In genomic region chr11:120820546-120820945, GRCm38 (mm10) we compare ENCODE assay signal across 11 mouse cellular contexts. TPM values are rescaled to one million over a fixed set of nuclear protein-coding genes. Genes with fewer than 3 reads are reported as not detected.
DNase-seq lines count a peak whose midpoint lies in the region; ATAC-seq and TF ChIP-seq lines count a peak whose summit lies in the region.
"Had no signal": no experiment of that assay in that cellular context is flagged by ENCODE, and none has a peak within 500 bp of the region (broad histone marks: within the 10 kb centered on the region; RNA-seq: fewer than 3 reads in every experiment).

No protein-coding gene starts in this region.

- no peak for TF ChIP-seq CTCF in left cerebral cortex, adult 2 months (IDR thresholded peaks at IDR 0.05)

- peaks cover 74% of the 10 kb centered on the region for H3K36me3 ChIP-seq in hindbrain, embryonic 10.5 days
- H3K36me3 ChIP-seq in hindbrain, embryonic 11.5 days (ENCODE audit: control insufficient read depth, insufficient read depth, low read length), result peaks cover 34% of the 10 kb centered on the region
- H3K36me3 ChIP-seq in embryonic facial prominence, embryonic 13.5 days, result peaks cover 70% of the 10 kb centered on the region
- H3K36me3 ChIP-seq in midbrain, embryonic 12.5 days, result peaks cover 69% of the 10 kb centered on the region

- intact Hi-C loops in left cerebral cortex, adult 2 months (cut with DNase I), result no loop called here

- H3K27ac ChIP-seq in hindbrain, embryonic 10.5 days, result no peak overlapping the region
- H3K27ac ChIP-seq in hindbrain, embryonic 11.5 days (ENCODE audit: low read depth, low read length), result no peak overlapping the region
- H3K27ac ChIP-seq in embryonic facial prominence, embryonic 13.5 days, result no peak overlapping the region
- no peak overlapping the region for H3K27ac ChIP-seq in midbrain, embryonic 12.5 days (replicated peaks)
- no peak overlapping the region for H3K27ac ChIP-seq in left cerebral cortex, adult 2 months
- H3K27ac ChIP-seq: liver, embryonic 14.5 days had no signal

- H3K9ac ChIP-seq in hindbrain, embryonic 11.5 days (ENCODE audit: low read depth, low read length), result no peak overlapping the region
- 0 out of 2 replicates have a peak overlapping the region, but pooled peaks have one; percentile 32 for H3K9ac ChIP-seq in embryonic facial prominence, embryonic 13.5 days
- no peak overlapping the region for H3K9ac ChIP-seq in midbrain, embryonic 12.5 days (replicated peaks)
- H3K9ac ChIP-seq: liver, embryonic 14.5 days had no signal

- H3K4me2 ChIP-seq in hindbrain, embryonic 11.5 days (replicated peaks; ENCODE audit: low read depth, low read length), result no peak overlapping the region
- peak overlapping the region; percentile 86; the same call in 1 of the 2 replicates for H3K4me2 ChIP-seq in embryonic facial prominence, embryonic 13.5 days
- peak overlapping the region; percentile 86; the same call in 1 of the 2 replicates for H3K4me2 ChIP-seq in midbrain, embryonic 12.5 days (replicated peaks)

- peak; percentile 7 for DNase-seq in CD4-positive, CD25-positive, alpha-beta regulatory T cell, adult 2 months (ENCODE audit: low read depth, low spot score)
- no peak for DNase-seq in hindbrain, embryonic 10.5 days (ENCODE audit: low spot score)
- no peak for DNase-seq in hindbrain, embryonic 11.5 days (ENCODE audit: low spot score)
- no peak for DNase-seq in left cerebral cortex, adult 2 months (ENCODE audit: extremely low spot score in 1 of 2, low spot score in 2 of 2)
- no peak for DNase-seq in thymus, adult 18-20 months
- DNase-seq: adrenal gland, postnatal 36 days; kidney, adult 18-20 months had no signal

- no peak for ATAC-seq in CD4-positive, CD25-positive, alpha-beta regulatory T cell, adult 4 months
- ATAC-seq in hindbrain, embryonic 11.5 days (ENCODE audit: low FRiP score), result no peak
- no peak for ATAC-seq in embryonic facial prominence, embryonic 13.5 days (ENCODE audit: insufficient number of reproducible peaks, insufficient read depth, low FRiP score, low TSS enrichment, low read depth)
- no peak for ATAC-seq in midbrain, embryonic 12.5 days (ENCODE audit: low FRiP score, low read depth)

- WGBS in hindbrain, embryonic 10.5 days, result 95% methylated on average over 14 of the region's 14 CpGs
- 94% methylated on average over 14 of the region's 14 CpGs for WGBS in hindbrain, embryonic 11.5 days
- 93% methylated on average over 14 of the region's 14 CpGs for WGBS in embryonic facial prominence, embryonic 13.5 days
- WGBS in midbrain, embryonic 12.5 days, result 96% methylated on average over 14 of the region's 14 CpGs

- peaks cover 49% of the 10 kb centered on the region for H3K4me1 ChIP-seq in hindbrain, embryonic 10.5 days (replicated peaks)
- peaks cover 28% of the 10 kb centered on the region for H3K4me1 ChIP-seq in hindbrain, embryonic 11.5 days (replicated peaks; ENCODE audit: control insufficient read depth, insufficient read depth, low read length)
- peaks cover 36% of the 10 kb centered on the region for H3K4me1 ChIP-seq in embryonic facial prominence, embryonic 13.5 days
- peaks cover 34% of the 10 kb centered on the region for H3K4me1 ChIP-seq in midbrain, embryonic 12.5 days

- H3K9me3 ChIP-seq in hindbrain, embryonic 10.5 days, result no peaks in the 10 kb centered on the region
- H3K9me3 ChIP-seq in hindbrain, embryonic 11.5 days (ENCODE audit: control insufficient read depth, low read length), result no peaks in the 10 kb centered on the region
- no peaks in the 10 kb centered on the region for H3K9me3 ChIP-seq in embryonic facial prominence, embryonic 13.5 days
- H3K9me3 ChIP-seq in midbrain, embryonic 12.5 days, result no peaks in the 10 kb centered on the region

- peak overlapping the region; percentile 92 for H3K4me3 ChIP-seq in hindbrain, embryonic 10.5 days
- no peak overlapping the region for H3K4me3 ChIP-seq in hindbrain, embryonic 11.5 days (ENCODE audit: low read depth, low read length)
- no peak overlapping the region for H3K4me3 ChIP-seq in embryonic facial prominence, embryonic 13.5 days
- H3K4me3 ChIP-seq in midbrain, embryonic 12.5 days, result no peak overlapping the region
- H3K4me3 ChIP-seq in left cerebral cortex, adult 2 months, result no peak overlapping the region

- H3K27me3 ChIP-seq in hindbrain, embryonic 10.5 days (ENCODE audit: insufficient read depth, poor library complexity, severe bottlenecking), result no peaks in the 10 kb centered on the region
- no peaks in the 10 kb centered on the region for H3K27me3 ChIP-seq in hindbrain, embryonic 11.5 days (ENCODE audit: control insufficient read depth, insufficient read depth, low read length)
- no peaks in the 10 kb centered on the region for H3K27me3 ChIP-seq in embryonic facial prominence, embryonic 13.5 days
- no peaks in the 10 kb centered on the region for H3K27me3 ChIP-seq in midbrain, embryonic 12.5 days

RNA-seq across cellular contexts. Expression of gene Fasn, which starts 3.8 kb away (rescaled TPM):
- polyA plus RNA-seq in CD4-positive, CD25-positive, alpha-beta regulatory T cell, adult 4 months (2017; shearing (Covaris generic)), result 10 to 100 TPM; 24.1 to 34.8 TPM
- polyA plus RNA-seq in hindbrain, embryonic 10.5 days (2016; fragmentation: Nextera tagmentation; extraction: Ambion mirVana), result 131 TPM in 2 replicates
- 76.0 and 94.1 TPM in 2 replicates for polyA plus RNA-seq in hindbrain, embryonic 11.5 days (2014; fragmentation: Nextera tagmentation; extraction: Ambion mirVana)
- 49.3 and 52.2 TPM in 2 replicates for polyA plus RNA-seq in embryonic facial prominence, embryonic 13.5 days (2015; fragmentation: Nextera tagmentation; extraction: Ambion mirVana)
- 139 and 140 TPM in 2 replicates for polyA plus RNA-seq in midbrain, embryonic 12.5 days (2016; fragmentation: Nextera tagmentation; extraction: Ambion mirVana)
- 100 to 1,000 TPM; 177 to 197 TPM for total RNA-seq in left cerebral cortex, adult 2 months (2021)

RNA-seq across cellular contexts. Expression of gene Dus1l, which starts 24.3 kb away (rescaled TPM):
- polyA plus RNA-seq in CD4-positive, CD25-positive, alpha-beta regulatory T cell, adult 4 months (2017; shearing (Covaris generic)), result 10 to 100 TPM; 31.4 to 35.3 TPM
- polyA plus RNA-seq in hindbrain, embryonic 10.5 days (2016; fragmentation: Nextera tagmentation; extraction: Ambion mirVana), result 95.4 and 97.1 TPM in 2 replicates
- polyA plus RNA-seq in hindbrain, embryonic 11.5 days (2014; fragmentation: Nextera tagmentation; extraction: Ambion mirVana), result 70.9 and 71.3 TPM in 2 replicates
- 53.7 and 61.0 TPM in 2 replicates for polyA plus RNA-seq in embryonic facial prominence, embryonic 13.5 days (2015; fragmentation: Nextera tagmentation; extraction: Ambion mirVana)
- polyA plus RNA-seq in midbrain, embryonic 12.5 days (2016; fragmentation: Nextera tagmentation; extraction: Ambion mirVana), result 64.2 and 67.6 TPM in 2 replicates
- total RNA-seq in left cerebral cortex, adult 2 months (2021), result 10 to 100 TPM; 45.8 to 47.6 TPM

RNA-seq across cellular contexts. Expression of gene Gps1, which starts 36.5 kb away (rescaled TPM):
- polyA plus RNA-seq in CD4-positive, CD25-positive, alpha-beta regulatory T cell, adult 4 months (2017; shearing (Covaris generic)), result 100 to 1,000 TPM; 126 to 160 TPM
- 276 and 285 TPM in 2 replicates for polyA plus RNA-seq in hindbrain, embryonic 10.5 days (2016; fragmentation: Nextera tagmentation; extraction: Ambion mirVana)
- polyA plus RNA-seq in hindbrain, embryonic 11.5 days (2014; fragmentation: Nextera tagmentation; extraction: Ambion mirVana), result 264 and 272 TPM in 2 replicates
- 223 and 233 TPM in 2 replicates for polyA plus RNA-seq in embryonic facial prominence, embryonic 13.5 days (2015; fragmentation: Nextera tagmentation; extraction: Ambion mirVana)
- 235 and 248 TPM in 2 replicates for polyA plus RNA-seq in midbrain, embryonic 12.5 days (2016; fragmentation: Nextera tagmentation; extraction: Ambion mirVana)
- 100 to 1,000 TPM; 139 to 145 TPM for total RNA-seq in left cerebral cortex, adult 2 months (2021)

RNA-seq across cellular contexts. Expression of gene Rfng, which starts 36.5 kb away (rescaled TPM):
- 1 to 10 TPM; 2.8 to 4.1 TPM for polyA plus RNA-seq in CD4-positive, CD25-positive, alpha-beta regulatory T cell, adult 4 months (2017; shearing (Covaris generic))
- polyA plus RNA-seq in hindbrain, embryonic 10.5 days (2016; fragmentation: Nextera tagmentation; extraction: Ambion mirVana), result 46.4 and 63.7 TPM in 2 replicates
- 28.8 and 29.4 TPM in 2 replicates for polyA plus RNA-seq in hindbrain, embryonic 11.5 days (2014; fragmentation: Nextera tagmentation; extraction: Ambion mirVana)
- 52.2 and 52.4 TPM in 2 replicates for polyA plus RNA-seq in embryonic facial prominence, embryonic 13.5 days (2015; fragmentation: Nextera tagmentation; extraction: Ambion mirVana)
- 63.4 and 66.4 TPM in 2 replicates for polyA plus RNA-seq in midbrain, embryonic 12.5 days (2016; fragmentation: Nextera tagmentation; extraction: Ambion mirVana)
- total RNA-seq in left cerebral cortex, adult 2 months (2021), result 10 to 100 TPM; 60.7 to 63.2 TPM

RNA-seq across cellular contexts. Expression of gene Hmga1b, which starts 58.0 kb away (rescaled TPM):
- 10 to 100 TPM in 1 of 2 experiments, 1 to 10 TPM in 1; 3.6 to 24.6 TPM for polyA plus RNA-seq in CD4-positive, CD25-positive, alpha-beta regulatory T cell, adult 4 months (2017; shearing (Covaris generic))
- 8.9 and 12.2 TPM in 2 replicates for polyA plus RNA-seq in hindbrain, embryonic 10.5 days (2016; fragmentation: Nextera tagmentation; extraction: Ambion mirVana)
- 5.6 and 7.0 TPM in 2 replicates for polyA plus RNA-seq in hindbrain, embryonic 11.5 days (2014; fragmentation: Nextera tagmentation; extraction: Ambion mirVana)
- 4.3 and 9.4 TPM in 2 replicates for polyA plus RNA-seq in embryonic facial prominence, embryonic 13.5 days (2015; fragmentation: Nextera tagmentation; extraction: Ambion mirVana)
- polyA plus RNA-seq in midbrain, embryonic 12.5 days (2016; fragmentation: Nextera tagmentation; extraction: Ambion mirVana), result 5.4 and 6.8 TPM in 2 replicates
- 10 to 100 TPM; 27.5 to 57.3 TPM for total RNA-seq in left cerebral cortex, adult 2 months (2021)
